Mouse (Mus musculus): ENCODE measurements around the gene Ap1b1.

DNA sequence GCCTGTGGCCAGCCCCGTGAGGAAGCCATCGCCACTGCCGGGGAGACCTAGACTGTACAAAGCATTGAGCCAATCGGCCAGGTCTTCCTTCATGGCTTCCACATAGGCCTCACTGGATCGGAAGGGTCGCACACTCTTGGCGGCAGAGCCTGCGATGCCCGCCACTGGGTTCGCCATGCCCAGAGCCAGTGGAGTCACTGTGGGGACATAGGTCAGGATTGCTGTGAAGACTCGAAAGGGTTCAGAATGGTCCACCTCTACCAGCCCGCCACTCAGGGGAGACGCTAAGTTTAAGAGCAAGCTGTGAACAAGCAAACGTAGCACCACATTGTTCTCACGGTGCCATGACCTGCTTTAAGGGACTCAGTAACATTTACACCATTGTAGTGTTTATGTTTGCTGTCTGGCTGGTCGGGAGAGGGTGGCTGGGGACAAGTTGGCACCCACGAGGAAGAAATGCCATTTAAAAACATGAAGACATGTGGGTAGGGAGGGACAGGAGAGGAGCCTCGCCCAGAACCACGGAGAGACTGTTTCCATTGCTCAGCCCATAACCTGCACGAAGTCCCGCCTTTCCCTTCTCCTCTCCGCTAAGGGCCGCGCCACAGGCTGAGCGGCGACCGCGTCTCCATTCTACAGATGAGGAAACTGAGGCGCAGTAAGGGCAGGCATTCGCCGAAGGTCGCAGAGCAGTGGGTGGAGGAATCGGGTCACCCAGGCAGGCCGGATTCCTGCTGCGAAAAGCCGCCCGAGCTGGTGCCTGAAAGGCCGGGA is 77.8 kb downstream of the Ap1b1 start:
- TF ChIP-seq EP300 (IDR thresholded peaks at IDR 0.05; ENCODE audit: low read depth) (no peak), CTCF (IDR thresholded peaks at IDR 0.05; ENCODE audit: low read depth) (no peak)

Measured in liver, embryonic 14.5 days (tissue).